Mouse (Mus musculus) ES-Bruce4 (cell line): ENCODE measurements around the gene Adat3.

Experiments used
- CTCF ChIP-seq: IDR thresholded peaks from one replicate; pipeline ENCODE4 v1.8.1; 2011; ENCODE audit warnings: low read depth, low read length
- EP300 ChIP-seq: IDR thresholded peaks from 2 replicates; pipeline ENCODE4 v1.6.1; 2011; ENCODE audit warnings: low read depth, low read length; ENCODE audit not compliant: insufficient read depth
- POLR2A ChIP-seq: IDR thresholded peaks from one replicate; pipeline ENCODE4 v1.8.1; 2011; ENCODE audit warnings: low read length; ENCODE audit not compliant: insufficient read depth

GRCm38 (mm10) chr10:80585581-80585980 is 17.1 kb upstream of the Adat3 start:
- no peak for TF ChIP-seq POLR2A
- no peak for TF ChIP-seq CTCF
- TF ChIP-seq EP300: no peak
